Mouse (Mus musculus) heart, postnatal 10 days (tissue): ENCODE results near the gene 4930523C07Rik. TPM values are rescaled to one million over a fixed set of nuclear protein-coding genes. Genes with fewer than 3 reads are reported as not detected.

Experiments used
- DNase-seq, 2 experiments: peaks; one replicate each; pipeline ENCODE4 v3.0.0; 2021
- intact Hi-C: fragments of 180-260 bp; cut with DNase I; formaldehyde crosslinking; loops from one replicate; pipeline ENCODE4 v1.15.1; 2025
- total RNA-seq, 2 experiments: library from RNA; stranded (reverse); gene quantifications; 2 replicates each; pipeline ENCODE4 v1.2.3; 2021

Gene 4930523C07Rik
- total RNA-seq, result 10 to 100 TPM; 29.9 to 36.6 TPM

DNA sequence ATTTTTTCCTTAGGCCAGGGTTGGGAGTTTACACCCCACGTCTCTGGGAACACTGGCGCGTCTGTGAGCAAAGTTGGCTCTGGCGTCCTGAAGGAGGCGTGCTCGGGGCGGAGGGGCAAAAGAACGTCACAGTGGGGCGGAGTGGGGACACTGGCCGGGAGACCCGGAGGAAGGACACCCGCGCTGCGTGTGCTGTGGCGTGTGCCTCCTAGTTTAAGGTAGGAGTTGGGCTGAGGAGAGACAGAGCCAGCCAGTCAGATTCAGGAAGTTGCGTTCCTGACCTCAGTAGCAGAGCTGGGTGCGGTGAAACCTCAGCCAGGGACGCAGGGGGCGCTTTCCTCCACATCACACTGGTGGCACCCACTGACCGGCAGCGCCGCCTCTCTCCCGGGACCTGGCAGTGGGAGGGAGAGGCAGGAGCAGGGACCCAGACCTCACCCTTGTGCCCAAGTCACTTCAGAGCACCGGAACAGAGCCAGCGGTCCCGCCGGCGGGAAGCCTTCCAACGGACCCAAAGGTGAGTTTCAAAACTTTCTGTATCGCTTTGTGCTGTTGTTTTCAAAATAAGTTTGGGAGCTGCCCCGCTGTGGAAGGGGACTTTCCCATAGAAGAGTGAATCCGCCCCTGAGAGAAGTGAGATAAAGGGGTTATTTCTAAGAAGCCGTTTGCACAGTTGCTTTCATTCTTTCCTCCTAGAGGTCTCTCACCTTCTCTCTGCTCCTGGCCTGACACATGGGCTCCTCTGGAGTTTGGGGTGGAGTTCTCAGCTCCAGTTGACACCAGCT is at the start of gene 4930523C07Rik:
Gene 4930523C07Rik (plus strand): TSS at position 146 of the 785 bp plus-strand sequence.
- DNase-seq, result peak; percentile 85 to 87
- intact Hi-C loops, result loop anchor here (5.0 kb wide), 1 partner anchor 122 kb away; no protein-coding TSS in a partner anchor

- intact Hi-C loops, result no loop called here
- no peak for DNase-seq
Measured at GRCm38 (mm10) chr1:159997329-159997728, 46.9 kb upstream of the 4930523C07Rik start.

DNA sequence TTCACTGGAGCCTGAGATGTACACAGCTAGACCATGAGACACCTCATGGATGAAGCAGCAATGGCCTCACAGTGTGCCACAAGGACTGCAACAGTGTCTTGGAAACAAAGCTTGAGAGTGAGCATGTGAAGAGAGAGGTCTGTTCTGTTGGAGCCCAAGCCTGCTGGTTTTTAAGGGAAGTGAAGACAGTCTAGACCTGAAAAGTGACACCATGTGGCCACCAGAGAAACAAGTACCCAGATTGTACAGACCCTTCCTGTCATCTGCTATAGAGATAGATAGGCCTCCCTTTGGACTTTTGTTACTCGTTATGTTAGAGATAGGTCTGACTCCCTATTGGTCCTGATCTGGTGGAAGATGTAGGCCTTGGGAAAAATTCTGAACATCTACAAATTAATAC is 45.8 kb upstream of the 4930523C07Rik start:
- intact Hi-C loops, result no loop called here
- DNase-seq, result no peak

- no peak for DNase-seq
- intact Hi-C loops, result no loop called here
Measured at GRCm38 (mm10) chr1:159999232-159999631, 45.0 kb upstream of the 4930523C07Rik start.

DNA sequence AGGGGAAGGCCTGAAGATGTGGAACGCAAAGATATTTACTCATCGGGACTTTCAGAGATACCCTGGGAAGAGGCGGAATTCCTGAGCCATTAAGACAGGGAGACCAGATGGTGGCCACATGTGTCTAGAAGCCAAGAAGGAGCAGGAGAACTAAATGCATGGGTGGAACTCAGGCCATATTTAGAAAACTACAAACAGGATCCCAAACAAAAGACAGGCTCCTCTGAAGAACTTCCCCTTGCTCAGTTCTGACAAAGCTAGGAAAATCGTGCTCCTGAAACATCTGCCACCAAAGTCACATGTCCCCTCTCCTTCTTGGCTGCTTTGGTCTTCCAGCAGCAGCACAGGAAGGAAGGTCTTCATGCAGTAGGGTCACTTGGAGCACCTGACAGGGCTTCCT is 38.9 kb upstream of the 4930523C07Rik start:
- intact Hi-C loops, result no loop called here
- DNase-seq, result peak; percentile 5 to 6

DNA sequence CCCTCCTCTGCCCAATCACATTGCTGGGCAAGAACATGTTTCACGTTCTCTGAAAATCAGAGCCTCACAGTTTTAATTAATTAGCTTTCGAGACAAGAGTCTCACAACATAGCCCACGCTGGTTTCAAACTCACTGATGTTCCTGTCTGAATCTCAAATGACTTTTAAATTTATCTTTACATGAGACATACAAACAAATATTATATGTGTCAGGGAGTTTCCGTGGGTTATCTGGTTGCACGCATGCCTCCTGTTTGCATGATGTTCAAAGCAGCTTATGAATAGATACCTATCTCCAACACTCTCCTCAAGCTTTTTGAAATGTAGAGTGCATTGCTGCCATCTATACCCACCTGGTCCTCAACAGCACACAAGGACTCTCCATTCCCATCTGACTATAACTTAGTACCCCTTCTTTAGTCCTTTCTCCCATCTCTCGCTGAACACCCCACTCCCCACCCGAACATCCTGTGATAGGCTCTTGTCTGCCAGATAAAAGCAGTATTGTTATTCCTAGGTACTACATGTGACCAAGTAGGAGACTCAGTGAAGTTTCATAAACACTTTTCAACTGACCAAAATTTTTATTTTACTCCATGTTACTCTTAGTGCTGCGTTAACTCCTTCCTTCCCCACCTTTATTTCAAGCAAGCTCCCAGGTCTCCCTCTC is 37.1 kb upstream of the 4930523C07Rik start:
- intact Hi-C loops, result no loop called here
- DNase-seq, result no peak

GRCm38 (mm10) chr1:160013042-160013441 is 31.1 kb upstream of the 4930523C07Rik start:
- intact Hi-C loops, result no loop called here
- DNase-seq, result no peak

DNA sequence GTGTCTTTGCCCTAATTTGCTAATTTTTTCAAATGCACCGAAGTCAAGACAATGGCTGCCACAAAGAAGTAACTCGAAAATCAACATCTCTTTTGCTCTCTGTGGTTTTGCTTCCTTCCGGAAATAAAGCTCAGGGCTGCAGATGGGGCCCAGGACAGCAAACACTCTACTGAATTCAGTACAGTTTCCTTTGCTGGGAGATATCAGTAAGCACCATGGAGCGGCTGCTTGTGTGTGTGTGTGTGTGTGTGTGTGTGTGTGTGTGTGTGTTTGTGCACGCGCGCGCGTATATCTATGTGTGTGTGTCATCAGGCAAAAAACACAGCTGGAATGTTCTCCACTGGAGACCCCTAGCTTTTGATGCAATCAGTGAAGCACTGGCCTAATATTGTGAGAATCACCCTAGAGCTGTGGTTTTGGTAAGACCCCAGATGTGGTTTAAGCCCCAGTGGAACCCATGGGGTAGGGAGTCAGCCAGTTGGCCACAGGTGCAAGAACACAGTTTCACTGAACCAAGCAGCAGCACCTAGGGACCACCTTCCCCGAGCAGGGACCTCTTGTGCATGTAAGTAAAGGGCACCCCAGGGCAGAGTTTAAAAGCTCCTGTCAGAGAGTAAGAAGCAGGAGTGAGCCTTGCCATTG is 19.7 kb upstream of the 4930523C07Rik start:
- intact Hi-C loops, result no loop called here
- DNase-seq, result peak in 1 of 2 experiments; percentile 7

DNA sequence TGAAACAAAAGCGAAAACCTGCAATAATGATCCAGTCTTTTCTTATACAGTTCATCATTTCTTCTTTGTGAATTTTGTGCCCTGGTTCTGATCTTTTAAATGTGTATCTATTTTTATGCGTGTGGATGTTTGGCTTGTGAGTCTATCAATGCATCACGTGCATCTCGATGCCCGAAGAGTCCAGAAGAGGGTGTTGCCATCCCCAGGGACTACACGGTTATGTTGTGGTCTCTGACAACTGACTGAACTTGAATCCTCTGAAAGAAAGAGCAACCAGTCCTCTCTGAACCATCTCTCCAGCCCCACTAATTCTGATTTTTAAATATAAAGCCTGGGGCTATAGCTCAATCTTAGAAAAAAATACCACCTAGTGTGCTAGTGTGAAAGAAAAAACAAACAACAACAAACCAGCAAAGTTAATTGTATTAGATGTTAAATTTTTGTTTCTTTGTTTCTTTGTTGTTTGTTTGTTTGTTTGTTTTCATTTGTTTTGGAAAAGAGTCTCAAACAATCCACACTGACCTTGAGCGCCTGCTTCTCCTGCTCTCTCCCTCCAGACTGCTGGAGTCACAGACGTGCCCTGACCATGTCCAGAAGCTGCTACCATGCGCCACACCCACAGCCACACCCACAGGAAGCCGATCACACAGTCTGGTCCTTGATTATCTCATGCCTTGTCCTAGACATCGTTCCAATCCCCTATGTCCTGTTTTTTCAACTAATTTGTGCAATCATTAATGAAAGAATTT is 18.9 kb upstream of the 4930523C07Rik start:
- no peak for DNase-seq
- intact Hi-C loops, result no loop called here

DNA sequence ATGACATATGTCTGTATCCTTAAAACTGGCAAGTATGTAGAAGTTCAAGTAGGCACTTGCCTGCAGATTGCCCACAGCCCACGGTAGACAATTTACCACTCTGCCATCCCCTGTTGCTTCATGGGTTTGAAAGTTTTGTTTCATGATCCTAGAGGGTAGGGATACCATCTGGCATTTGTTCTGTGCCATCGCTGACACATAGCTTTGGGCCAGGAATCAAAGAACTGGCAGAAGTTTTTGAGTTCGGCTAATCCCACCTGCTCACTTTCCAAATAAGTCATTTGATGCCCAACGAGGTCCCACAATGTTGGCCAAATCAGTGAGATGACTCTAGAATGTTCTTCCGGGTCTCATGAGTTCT is 18.3 kb upstream of the 4930523C07Rik start:
- intact Hi-C loops, result no loop called here

DNA sequence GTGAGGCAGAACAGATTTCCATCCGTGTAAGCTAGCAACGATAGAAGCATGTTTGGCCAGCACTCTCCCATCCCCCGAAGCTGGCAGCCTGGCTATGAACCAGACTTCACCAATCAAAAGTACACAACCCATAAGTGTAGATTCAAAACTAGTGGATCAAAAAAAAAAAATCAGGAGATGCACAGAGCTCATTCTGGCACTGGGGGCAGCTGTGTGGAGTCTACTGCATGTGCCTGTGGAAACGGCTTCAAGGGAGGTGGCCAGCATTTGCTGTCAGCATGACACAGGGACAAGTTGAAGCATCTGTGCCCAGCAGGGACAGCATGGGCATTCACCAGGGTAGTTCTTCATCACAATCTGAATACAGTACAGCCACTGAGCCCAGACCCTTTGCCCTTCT is 16.2 kb upstream of the 4930523C07Rik start:
- intact Hi-C loops, result no loop called here
- no peak for DNase-seq

More for the DNA sequence above, 18.3 kb upstream of the 4930523C07Rik start:
- DNase-seq, result no peak

- intact Hi-C loops, result no loop called here
Measured at GRCm38 (mm10) chr1:160033948-160034598, 10.1 kb upstream of the 4930523C07Rik start.

DNA sequence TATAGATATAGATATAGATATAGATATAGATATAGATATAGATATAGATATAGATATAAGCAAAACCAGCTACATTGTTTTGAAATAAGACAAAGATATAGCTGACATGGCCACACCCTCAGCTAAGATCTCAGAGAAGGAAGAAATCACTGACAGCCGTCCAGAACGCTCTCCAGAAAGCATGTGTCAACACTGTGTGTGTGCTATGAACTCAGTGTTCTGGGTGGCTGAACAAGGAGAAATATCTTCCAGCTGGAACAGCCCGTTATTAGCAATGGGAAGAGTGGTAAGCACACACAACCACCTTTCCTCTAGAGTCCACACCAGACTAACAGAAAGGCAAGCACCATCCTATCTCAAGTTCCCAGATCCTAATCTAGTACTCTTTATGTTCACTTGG is 8.6 kb upstream of the 4930523C07Rik start:
- DNase-seq, result peak in 1 of 2 experiments; percentile 16
- intact Hi-C loops, result no loop called here

More at GRCm38 (mm10) chr1:160033948-160034598, 10.1 kb upstream of the 4930523C07Rik start:
- no peak for DNase-seq

DNA sequence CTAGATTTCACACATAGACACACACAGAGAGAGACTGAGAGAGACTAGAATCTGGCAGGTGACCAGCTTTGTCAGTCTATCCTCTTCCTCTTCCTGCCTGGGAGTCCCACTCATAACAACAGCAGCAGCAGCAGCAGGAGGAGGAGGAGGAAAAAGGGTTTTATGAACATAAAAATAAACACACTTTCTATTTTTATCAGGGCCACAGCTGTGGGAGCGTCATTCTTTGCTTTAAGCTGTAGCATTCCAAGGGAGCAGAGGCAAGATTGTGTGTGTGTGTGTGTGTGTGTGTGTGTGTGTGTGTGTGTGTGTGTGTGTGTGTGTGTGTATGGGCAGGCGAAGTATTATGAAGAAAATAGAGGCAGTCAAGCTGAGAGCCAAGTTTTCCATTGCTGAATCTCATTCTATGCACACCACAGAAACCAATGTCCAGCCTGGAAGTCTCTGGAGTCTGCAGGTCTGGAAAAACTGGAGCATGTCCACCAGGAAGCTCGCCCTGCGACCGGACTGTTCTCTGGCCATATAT is 7.1 kb upstream of the 4930523C07Rik start:
- DNase-seq, result peak; percentile 70 to 73
- intact Hi-C loops, result no loop called here

DNA sequence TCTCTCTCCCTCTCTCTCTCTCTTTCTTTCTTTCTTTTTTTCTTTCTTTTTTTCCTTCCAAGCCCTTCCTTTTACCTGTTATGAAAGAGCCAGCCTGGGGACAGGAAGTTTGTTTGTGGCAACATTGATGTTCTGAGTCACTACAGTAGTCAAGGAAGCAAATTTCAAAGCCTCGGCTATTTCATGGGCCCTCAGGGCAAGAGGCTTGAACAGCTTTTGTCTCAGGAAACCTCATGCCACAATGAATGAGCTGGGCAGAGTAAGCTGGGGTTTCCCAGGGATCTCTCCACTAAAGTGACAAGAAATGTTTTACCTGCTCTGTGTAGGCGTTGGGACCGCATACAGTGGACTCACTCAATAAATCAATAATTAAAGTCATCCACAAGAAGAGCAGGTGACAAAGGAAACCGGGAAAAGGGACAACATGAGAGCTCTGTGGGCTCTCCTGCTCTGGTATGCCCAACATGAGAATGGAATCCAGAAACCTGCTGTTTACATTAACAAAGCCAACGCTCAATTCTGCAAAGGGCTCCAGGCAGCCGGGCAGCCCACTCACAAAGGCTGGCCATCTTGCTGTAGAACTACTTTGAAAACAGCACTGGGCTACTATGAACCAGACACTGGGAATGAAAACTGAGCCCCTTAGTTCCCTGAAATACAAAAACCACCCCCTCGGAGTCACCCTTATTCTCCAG is 4.1 kb upstream of the 4930523C07Rik start:
- intact Hi-C loops, result no loop called here
- DNase-seq, result no peak

- no peak for DNase-seq
- intact Hi-C loops, result no loop called here
Measured at GRCm38 (mm10) chr1:160041264-160041775, 2.9 kb upstream of the 4930523C07Rik start.

- no peak for DNase-seq
- intact Hi-C loops, result no loop called here
Measured at GRCm38 (mm10) chr1:160042351-160042750, 1.8 kb upstream of the 4930523C07Rik start.

GRCm38 (mm10) chr1:160043271-160043975 is 759 bp upstream of the 4930523C07Rik start:
- intact Hi-C loops, result no loop called here
- no peak for DNase-seq
